29 mouse cellular contexts compared by ENCODE assay signal in genomic region chr17:50687670-50688069, GRCm38 (mm10).
"Had no signal": no experiment of that assay in that cellular context is flagged by ENCODE, and none has a peak within 500 bp of the region (broad histone marks: within the 10 kb centered on the region; RNA-seq: fewer than 3 reads in every experiment).

No protein-coding gene starts in this region.

- H3K9ac ChIP-seq: limb, embryonic 12.5 days; limb, embryonic 13.5 days; limb, embryonic 15.5 days; liver, embryonic 12.5 days; liver, embryonic 13.5 days; liver, embryonic 14.5 days; liver, embryonic 15.5 days; lung, embryonic 14.5 days; lung, embryonic 15.5 days; midbrain, embryonic 12.5 days; midbrain, embryonic 15.5 days; neural tube, embryonic 12.5 days; neural tube, embryonic 13.5 days had no signal

- H3K27ac ChIP-seq: left cerebral cortex, adult 2 months; limb, embryonic 10.5 days; limb, embryonic 12.5 days; limb, embryonic 13.5 days; limb, embryonic 15.5 days; liver, embryonic 12.5 days; liver, embryonic 13.5 days; liver, embryonic 14.5 days; liver, embryonic 15.5 days; lung, embryonic 15.5 days; macrophage; midbrain, embryonic 10.5 days; midbrain, embryonic 12.5 days; midbrain, embryonic 15.5 days; neural tube, embryonic 12.5 days; neural tube, embryonic 13.5 days had no signal

- ATAC-seq: liver, embryonic 12.5 days; lung, postnatal 0 days; midbrain, embryonic 15.5 days; midbrain, embryonic 16.5 days had no signal

- H3K27me3 ChIP-seq: limb, embryonic 12.5 days; limb, embryonic 13.5 days; limb, embryonic 15.5 days; liver, embryonic 12.5 days; liver, embryonic 13.5 days; liver, embryonic 15.5 days; lung, embryonic 15.5 days; megakaryocyte, embryonic 14.5 days; midbrain, embryonic 12.5 days; midbrain, embryonic 15.5 days; neural tube, embryonic 12.5 days; neural tube, embryonic 13.5 days had no signal

- H3K4me2 ChIP-seq: limb, embryonic 12.5 days; limb, embryonic 13.5 days; limb, embryonic 15.5 days; liver, embryonic 12.5 days; liver, embryonic 13.5 days; liver, embryonic 15.5 days; lung, embryonic 14.5 days; lung, embryonic 15.5 days; midbrain, embryonic 12.5 days; midbrain, embryonic 15.5 days; neural tube, embryonic 12.5 days; neural tube, embryonic 13.5 days had no signal

- H3K4me3 ChIP-seq: left cerebral cortex, adult 2 months; limb, embryonic 10.5 days; limb, embryonic 12.5 days; limb, embryonic 13.5 days; limb, embryonic 15.5 days; liver, embryonic 12.5 days; liver, embryonic 13.5 days; liver, embryonic 15.5 days; lung, embryonic 15.5 days; megakaryocyte, embryonic 14.5 days; midbrain, embryonic 10.5 days; midbrain, embryonic 12.5 days; midbrain, embryonic 15.5 days; myocyte; neural tube, embryonic 12.5 days; neural tube, embryonic 13.5 days had no signal

- DNase-seq: left cerebral cortex, postnatal 4 days; liver, embryonic 13.5 days; lung, adult 18-20 months; lung, adult 2 months; lung, embryonic 14.5 days; lung, postnatal 10 days; lung, postnatal 14 days; lung, postnatal 36 days; lung, postnatal 4 days; midbrain, embryonic 14.5 days had no signal

- H3K4me1 ChIP-seq: limb, embryonic 15.5 days; liver, embryonic 12.5 days; liver, embryonic 13.5 days; liver, embryonic 15.5 days; lung, embryonic 15.5 days; megakaryocyte, embryonic 14.5 days; midbrain, embryonic 12.5 days; midbrain, embryonic 15.5 days; neural tube, embryonic 12.5 days had no signal

- H3K36me3 ChIP-seq: limb, embryonic 13.5 days; limb, embryonic 15.5 days; liver, embryonic 12.5 days; lung, embryonic 15.5 days; midbrain, embryonic 15.5 days had no signal

- H3K9me3 ChIP-seq: limb, embryonic 10.5 days; limb, embryonic 12.5 days; limb, embryonic 13.5 days; limb, embryonic 15.5 days; liver, embryonic 12.5 days; liver, embryonic 13.5 days; liver, embryonic 15.5 days; lung, embryonic 15.5 days; megakaryocyte, embryonic 14.5 days; midbrain, embryonic 10.5 days; midbrain, embryonic 12.5 days; midbrain, embryonic 15.5 days; neural tube, embryonic 12.5 days; neural tube, embryonic 13.5 days had no signal
